Mouse (Mus musculus): ENCODE results near the gene Trmu. TPM values are rescaled to one million over a fixed set of nuclear protein-coding genes. Genes with fewer than 3 reads are reported as not detected.

Trmu gene
- polyA plus RNA-seq, 1 experiment = 57.4 TPM

GRCm38 (mm10) chr15:85899396-85899795 lies 20.3 kb downstream of the Trmu start:
- peak; percentile 28 for DNase-seq (ENCODE audit: low read depth)
- no peak for TF ChIP-seq POLR2A (IDR thresholded peaks at IDR 0.05; ENCODE audit: borderline replicate concordance, extremely low read depth, insufficient read depth, insufficient read length, poor library complexity, severe bottlenecking)
- TF ChIP-seq CTCF (IDR thresholded peaks at IDR 0.05; ENCODE audit: borderline replicate concordance, extremely low read depth, insufficient read depth, insufficient read length) = no peak

- TF ChIP-seq CTCF (IDR thresholded peaks at IDR 0.05; ENCODE audit: borderline replicate concordance, extremely low read depth, insufficient read depth, insufficient read length) = no peak
- TF ChIP-seq POLR2A (IDR thresholded peaks at IDR 0.05; ENCODE audit: borderline replicate concordance, extremely low read depth, insufficient read depth, insufficient read length, poor library complexity, severe bottlenecking) = no peak
- peak; percentile 38 for DNase-seq (ENCODE audit: low read depth)
Observed at GRCm38 (mm10) chr15:85900318-85900717, 21.2 kb downstream of the Trmu start.

GRCm38 (mm10) chr15:85900801-85901200 lies 21.7 kb downstream of the Trmu start:
- no peak for DNase-seq (ENCODE audit: low read depth)
- no peak for TF ChIP-seq CTCF (IDR thresholded peaks at IDR 0.05; ENCODE audit: borderline replicate concordance, extremely low read depth, insufficient read depth, insufficient read length)
- no peak for TF ChIP-seq POLR2A (IDR thresholded peaks at IDR 0.05; ENCODE audit: borderline replicate concordance, extremely low read depth, insufficient read depth, insufficient read length, poor library complexity, severe bottlenecking)

GRCm38 (mm10) chr15:85902505-85902904 lies 23.4 kb downstream of the Trmu start:
- TF ChIP-seq CTCF (IDR thresholded peaks at IDR 0.05; ENCODE audit: borderline replicate concordance, extremely low read depth, insufficient read depth, insufficient read length) (no peak), POLR2A (IDR thresholded peaks at IDR 0.05; ENCODE audit: borderline replicate concordance, extremely low read depth, insufficient read depth, insufficient read length, poor library complexity, severe bottlenecking) (no peak)
- no peak for DNase-seq (ENCODE audit: low read depth)

GRCm38 (mm10) chr15:85903826-85904225 lies 24.7 kb downstream of the Trmu start:
- peak; percentile 42 for TF ChIP-seq CTCF (IDR thresholded peaks at IDR 0.05; ENCODE audit: borderline replicate concordance, extremely low read depth, insufficient read depth, insufficient read length)
- no peak for TF ChIP-seq POLR2A (IDR thresholded peaks at IDR 0.05; ENCODE audit: borderline replicate concordance, extremely low read depth, insufficient read depth, insufficient read length, poor library complexity, severe bottlenecking)
- no peak for DNase-seq (ENCODE audit: low read depth)

- DNase-seq (ENCODE audit: low read depth) = no peak
- TF ChIP-seq CTCF (IDR thresholded peaks at IDR 0.05; ENCODE audit: borderline replicate concordance, extremely low read depth, insufficient read depth, insufficient read length) (no peak), POLR2A (IDR thresholded peaks at IDR 0.05; ENCODE audit: borderline replicate concordance, extremely low read depth, insufficient read depth, insufficient read length, poor library complexity, severe bottlenecking) (no peak)
Observed at GRCm38 (mm10) chr15:85908660-85909491, 29.8 kb downstream of the Trmu start.

GRCm38 (mm10) chr15:85909492-85909829 lies 30.3 kb downstream of the Trmu start:
- TF ChIP-seq CTCF (IDR thresholded peaks at IDR 0.05; ENCODE audit: borderline replicate concordance, extremely low read depth, insufficient read depth, insufficient read length) (no peak), POLR2A (IDR thresholded peaks at IDR 0.05; ENCODE audit: borderline replicate concordance, extremely low read depth, insufficient read depth, insufficient read length, poor library complexity, severe bottlenecking) (no peak)
- DNase-seq (ENCODE audit: low read depth) = no peak

- TF ChIP-seq POLR2A (IDR thresholded peaks at IDR 0.05; ENCODE audit: borderline replicate concordance, extremely low read depth, insufficient read depth, insufficient read length, poor library complexity, severe bottlenecking) (no peak), CTCF (IDR thresholded peaks at IDR 0.05; ENCODE audit: borderline replicate concordance, extremely low read depth, insufficient read depth, insufficient read length) (no peak)
- no peak for DNase-seq (ENCODE audit: low read depth)
Observed at GRCm38 (mm10) chr15:85909931-85910330, 30.8 kb downstream of the Trmu start.

GRCm38 (mm10) chr15:85913605-85914004 lies 34.5 kb downstream of the Trmu start:
- TF ChIP-seq POLR2A (IDR thresholded peaks at IDR 0.05; ENCODE audit: borderline replicate concordance, extremely low read depth, insufficient read depth, insufficient read length, poor library complexity, severe bottlenecking) = no peak
- TF ChIP-seq CTCF (IDR thresholded peaks at IDR 0.05; ENCODE audit: borderline replicate concordance, extremely low read depth, insufficient read depth, insufficient read length) = peak; percentile 94
- peak; percentile 78 for DNase-seq (ENCODE audit: low read depth)

GRCm38 (mm10) chr15:85919191-85919891 lies 40.2 kb downstream of the Trmu start:
- TF ChIP-seq CTCF (IDR thresholded peaks at IDR 0.05; ENCODE audit: borderline replicate concordance, extremely low read depth, insufficient read depth, insufficient read length) = no peak
- TF ChIP-seq POLR2A (IDR thresholded peaks at IDR 0.05; ENCODE audit: borderline replicate concordance, extremely low read depth, insufficient read depth, insufficient read length, poor library complexity, severe bottlenecking) = no peak
- DNase-seq (ENCODE audit: low read depth) = peak; percentile 51

GRCm38 (mm10) chr15:85919892-85920248 lies 40.8 kb downstream of the Trmu start:
- DNase-seq (ENCODE audit: low read depth) = no peak
- TF ChIP-seq CTCF (IDR thresholded peaks at IDR 0.05; ENCODE audit: borderline replicate concordance, extremely low read depth, insufficient read depth, insufficient read length) (no peak), POLR2A (IDR thresholded peaks at IDR 0.05; ENCODE audit: borderline replicate concordance, extremely low read depth, insufficient read depth, insufficient read length, poor library complexity, severe bottlenecking) (no peak)

Data from brain, embryonic 14.5 days (tissue).